Mouse (Mus musculus) hindbrain, embryonic 13.5 days (tissue): ENCODE results near the gene Syndig1. TPM values are rescaled to one million over a fixed set of nuclear protein-coding genes. Genes with fewer than 3 reads are reported as not detected.

ENCODE experiments used
- ATAC-seq: fragments of 200-750 bp; cut with Nextera tagmentation; 2 replicates; pipeline ENCODE4 v1.8.0; 2017; ENCODE audit warnings: moderate TSS enrichment; ENCODE audit not compliant: low FRiP score
- H3K27ac ChIP-seq: fragments of 300-500 bp; sonication (generic); 2 replicates; pipeline ENCODE4 v1.5.1; 2015; ENCODE audit warnings: inconsistent platforms, mild to moderate bottlenecking, moderate library complexity
- H3K27me3 ChIP-seq: fragments of 300-500 bp; sonication (generic); 2 replicates; pipeline ENCODE4 v1.6.1; 2015; ENCODE audit warnings: mild to moderate bottlenecking, inconsistent platforms
- H3K36me3 ChIP-seq: fragments of 300-500 bp; sonication (generic); 2 replicates; pipeline ENCODE4 v1.6.1; 2015; ENCODE audit warnings: mild to moderate bottlenecking, inconsistent platforms
- H3K4me1 ChIP-seq: fragments of 300-500 bp; sonication (generic); replicated peaks from 2 replicates; pipeline ENCODE4 v1.6.1; 2015; ENCODE audit warnings: inconsistent platforms
- H3K4me2 ChIP-seq: fragments of 300-500 bp; sonication (generic); 2 replicates; pipeline ENCODE4 v1.6.1; 2015; ENCODE audit warnings: inconsistent platforms, mild to moderate bottlenecking, moderate library complexity
- H3K4me3 ChIP-seq: fragments of 300-500 bp; sonication (generic); 2 replicates; pipeline ENCODE4 v1.5.1; 2015; ENCODE audit warnings: mild to moderate bottlenecking, inconsistent platforms
- H3K9ac ChIP-seq: fragments of 300-500 bp; sonication (generic); 2 replicates; pipeline ENCODE4 v1.6.1; 2015; ENCODE audit warnings: mild to moderate bottlenecking, inconsistent platforms
- H3K9me3 ChIP-seq: fragments of 300-500 bp; sonication (generic); 2 replicates; pipeline ENCODE4 v1.6.1; 2016; ENCODE audit warnings: inconsistent platforms
- WGBS: fragments of 180-500 bp; shearing (Covaris S2); methylation state at CpG from one replicate; pipeline ENCODE4 v1.1.7; 2015; 5-methylcytosine and 5-hydroxymethylcytosine counted together
- polyA plus RNA-seq: library from polyadenylated mRNA; unstranded; fragments of >200 nt; fragmentation: Nextera tagmentation; extraction: Ambion mirVana; gene quantifications from 2 replicates; pipeline ENCODE4 v1.2.1, GENCODE M21; 2015

The Syndig1 gene
- polyA plus RNA-seq, 1 experiment from 2014 or later: 26.2 TPM

GRCm38 (mm10) chr2:149896337-149896736, 67.3 kb downstream of the Syndig1 start:
- Histone ChIP-seq H3K4me3 (no peak overlapping the region), H3K27me3 (no peaks in the 10 kb centered on the region), H3K27ac (no peak overlapping the region), H3K4me2 (no peak overlapping the region), H3K9me3 (no peaks in the 10 kb centered on the region), H3K36me3 (no peaks in the 10 kb centered on the region), H3K4me1 (peaks cover 9% of the 10 kb centered on the region), H3K9ac (no peak overlapping the region)
- no peak for ATAC-seq
- WGBS: 87% methylated on average over 2 of the region's 2 CpGs

- ATAC-seq: 0 out of 2 replicates have a peak, but pooled peaks have one; percentile 7
- H3K4me2 ChIP-seq: no peak overlapping the region
- 91% methylated on average over 9 of the region's 9 CpGs for WGBS
- H3K9ac ChIP-seq: no peak overlapping the region
- H3K4me3 ChIP-seq: no peak overlapping the region
- no peaks in the 10 kb centered on the region for H3K27me3 ChIP-seq
- H3K36me3 ChIP-seq: no peaks in the 10 kb centered on the region
- H3K27ac ChIP-seq: no peak overlapping the region
- H3K4me1 ChIP-seq: no peaks in the 10 kb centered on the region
- H3K9me3 ChIP-seq: no peaks in the 10 kb centered on the region
Measured at GRCm38 (mm10) chr2:149899615-149900014, 70.6 kb downstream of the Syndig1 start.

- Histone ChIP-seq H3K4me3 (no peak overlapping the region), H3K27ac (no peak overlapping the region), H3K4me2 (no peak overlapping the region), H3K9me3 (no peaks in the 10 kb centered on the region), H3K27me3 (no peaks in the 10 kb centered on the region), H3K9ac (no peak overlapping the region), H3K4me1 (no peaks in the 10 kb centered on the region), H3K36me3 (no peaks in the 10 kb centered on the region)
- no peak for ATAC-seq
- 93% methylated on average over 1 of the region's 1 CpGs for WGBS
Measured at GRCm38 (mm10) chr2:149900606-149901005, 71.6 kb downstream of the Syndig1 start.

DNA sequence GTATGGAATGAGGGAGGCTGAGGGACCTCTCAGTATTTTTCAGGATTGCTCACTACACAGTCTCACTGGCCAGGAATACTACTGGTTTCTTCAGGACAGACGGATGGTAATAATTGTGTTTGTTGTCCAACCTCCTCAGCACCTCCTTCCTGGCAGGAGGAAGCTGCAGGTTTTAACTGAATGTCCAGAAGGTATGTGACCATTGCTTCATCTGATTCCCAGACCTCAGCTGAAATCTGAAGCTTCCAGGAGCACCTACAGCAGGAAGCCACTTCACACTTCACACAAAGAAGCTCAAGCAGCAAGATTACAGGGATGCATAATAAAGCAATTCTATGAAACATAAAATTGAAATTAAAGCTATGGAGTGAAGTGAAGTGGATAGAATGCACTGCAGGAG, 75.4 kb downstream of the Syndig1 start:
- Histone ChIP-seq H3K4me1 (no peaks in the 10 kb centered on the region), H3K9ac (no peak overlapping the region), H3K27ac (no peak overlapping the region), H3K4me3 (no peak overlapping the region), H3K27me3 (no peaks in the 10 kb centered on the region), H3K4me2 (no peak overlapping the region), H3K9me3 (no peaks in the 10 kb centered on the region), H3K36me3 (no peaks in the 10 kb centered on the region)
- 57% methylated on average over 1 of the region's 1 CpGs for WGBS
- ATAC-seq: no peak

GRCm38 (mm10) chr2:149906694-149907093, 77.7 kb downstream of the Syndig1 start:
- H3K9ac ChIP-seq: no peak overlapping the region
- WGBS: 86% methylated on average over 3 of the region's 3 CpGs
- H3K4me3 ChIP-seq: no peak overlapping the region
- no peak for ATAC-seq
- no peaks in the 10 kb centered on the region for H3K27me3 ChIP-seq
- no peaks in the 10 kb centered on the region for H3K4me1 ChIP-seq
- no peaks in the 10 kb centered on the region for H3K9me3 ChIP-seq
- H3K36me3 ChIP-seq: no peaks in the 10 kb centered on the region
- H3K27ac ChIP-seq: no peak overlapping the region
- no peak overlapping the region for H3K4me2 ChIP-seq

GRCm38 (mm10) chr2:149917162-149917561, 88.2 kb downstream of the Syndig1 start:
- H3K27ac ChIP-seq: no peak overlapping the region
- H3K27me3 ChIP-seq: no peaks in the 10 kb centered on the region
- H3K9ac ChIP-seq: no peak overlapping the region
- WGBS: 93% methylated on average over 3 of the region's 3 CpGs
- no peaks in the 10 kb centered on the region for H3K4me1 ChIP-seq
- H3K4me2 ChIP-seq: no peak overlapping the region
- no peaks in the 10 kb centered on the region for H3K36me3 ChIP-seq
- H3K4me3 ChIP-seq: no peak overlapping the region
- H3K9me3 ChIP-seq: no peaks in the 10 kb centered on the region
- no peak for ATAC-seq

DNA sequence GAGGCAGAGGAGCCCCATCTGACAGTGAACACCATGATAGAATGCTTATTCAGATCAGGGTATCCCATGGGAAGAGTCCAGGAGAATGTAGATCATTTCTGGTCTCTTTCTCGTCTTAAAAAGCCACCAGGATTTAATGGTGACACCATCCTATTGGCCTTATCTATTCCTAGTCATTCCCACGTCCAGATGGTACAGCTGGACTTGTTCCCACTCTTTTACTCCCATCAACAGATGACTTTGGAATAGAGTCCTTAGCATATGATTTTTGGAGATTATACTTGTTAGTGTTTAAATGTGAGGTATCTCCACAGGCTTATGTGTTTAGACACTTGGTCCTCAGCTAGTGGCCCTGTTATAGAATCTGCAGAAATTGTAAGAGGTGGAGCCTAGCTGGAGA, 94.5 kb downstream of the Syndig1 start:
- H3K27me3 ChIP-seq: no peaks in the 10 kb centered on the region
- H3K4me2 ChIP-seq: no peak overlapping the region
- 73% methylated on average over 2 of the region's 2 CpGs for WGBS
- no peak for ATAC-seq
- no peaks in the 10 kb centered on the region for H3K9me3 ChIP-seq
- no peak overlapping the region for H3K27ac ChIP-seq
- no peaks in the 10 kb centered on the region for H3K4me1 ChIP-seq
- no peak overlapping the region for H3K9ac ChIP-seq
- H3K4me3 ChIP-seq: no peak overlapping the region
- H3K36me3 ChIP-seq: no peaks in the 10 kb centered on the region

DNA sequence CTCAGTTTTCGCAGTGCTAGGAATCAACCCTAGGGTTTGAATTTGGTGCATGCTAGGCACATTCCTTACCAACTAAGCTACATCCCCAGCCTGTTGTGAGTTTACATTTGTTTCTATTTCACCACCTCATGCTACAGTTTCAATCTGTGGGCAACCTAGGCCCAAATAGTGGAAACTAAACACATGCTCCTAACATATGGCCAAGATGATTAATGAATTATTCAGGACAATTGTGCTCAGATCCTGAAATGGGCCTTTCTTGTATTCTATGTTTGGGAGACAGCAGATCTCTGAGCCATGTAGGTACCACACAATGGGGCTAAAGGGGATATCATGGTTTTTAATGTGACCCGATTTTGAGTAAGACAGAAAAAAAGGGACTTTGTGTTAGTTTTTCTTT, 96.9 kb downstream of the Syndig1 start:
- Histone ChIP-seq H3K9me3 (no peaks in the 10 kb centered on the region), H3K4me1 (no peaks in the 10 kb centered on the region), H3K36me3 (no peaks in the 10 kb centered on the region), H3K27me3 (no peaks in the 10 kb centered on the region), H3K27ac (no peak overlapping the region), H3K4me3 (no peak overlapping the region), H3K4me2 (no peak overlapping the region), H3K9ac (no peak overlapping the region)
- 82% methylated on average over 2 of the region's 2 CpGs for WGBS
- ATAC-seq: no peak

GRCm38 (mm10) chr2:149927001-149927400, 98.0 kb downstream of the Syndig1 start:
- Histone ChIP-seq H3K27me3 (no peaks in the 10 kb centered on the region), H3K27ac (no peak overlapping the region), H3K36me3 (no peaks in the 10 kb centered on the region), H3K4me1 (no peaks in the 10 kb centered on the region), H3K4me2 (no peak overlapping the region), H3K4me3 (no peak overlapping the region), H3K9me3 (no peaks in the 10 kb centered on the region), H3K9ac (no peak overlapping the region)
- no peak for ATAC-seq

DNA sequence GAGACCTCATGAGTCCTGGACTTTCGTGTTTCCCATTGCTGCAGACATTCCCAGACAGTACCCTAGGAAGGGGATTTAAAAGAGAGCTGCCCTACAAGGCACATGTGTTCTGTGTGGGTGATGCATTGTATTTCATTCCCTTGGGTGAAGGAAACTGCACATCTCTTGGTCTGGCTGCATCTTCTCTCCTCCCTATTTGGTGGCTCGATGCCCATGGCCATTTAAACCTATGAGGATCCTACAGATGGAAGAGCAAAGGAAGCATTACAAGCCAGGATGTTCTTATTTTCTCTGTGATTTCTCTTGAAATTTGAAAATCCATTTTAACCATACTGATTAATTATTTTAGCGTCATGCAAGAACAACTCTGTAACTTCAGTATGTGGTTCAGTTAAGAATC, 98.5 kb downstream of the Syndig1 start:
- Histone ChIP-seq H3K36me3 (no peaks in the 10 kb centered on the region), H3K9me3 (no peaks in the 10 kb centered on the region), H3K9ac (no peak overlapping the region), H3K27ac (no peak overlapping the region), H3K4me2 (no peak overlapping the region), H3K4me1 (no peaks in the 10 kb centered on the region), H3K27me3 (no peaks in the 10 kb centered on the region), H3K4me3 (no peak overlapping the region)
- no peak for ATAC-seq
- WGBS: 92% methylated on average over 3 of the region's 3 CpGs

GRCm38 (mm10) chr2:149929986-149930385, 101.0 kb downstream of the Syndig1 start:
- H3K4me2 ChIP-seq: no peak overlapping the region
- 0 out of 2 replicates have a peak, but pooled peaks cover 4% of the 10 kb centered on the region for H3K4me1 ChIP-seq
- H3K4me3 ChIP-seq: no peak overlapping the region
- no peaks in the 10 kb centered on the region for H3K27me3 ChIP-seq
- H3K36me3 ChIP-seq: no peaks in the 10 kb centered on the region
- H3K9ac ChIP-seq: no peak overlapping the region
- ATAC-seq: no peak
- H3K27ac ChIP-seq: no peak overlapping the region
- WGBS: 83% methylated on average over 5 of the region's 5 CpGs
- H3K9me3 ChIP-seq: no peaks in the 10 kb centered on the region

DNA sequence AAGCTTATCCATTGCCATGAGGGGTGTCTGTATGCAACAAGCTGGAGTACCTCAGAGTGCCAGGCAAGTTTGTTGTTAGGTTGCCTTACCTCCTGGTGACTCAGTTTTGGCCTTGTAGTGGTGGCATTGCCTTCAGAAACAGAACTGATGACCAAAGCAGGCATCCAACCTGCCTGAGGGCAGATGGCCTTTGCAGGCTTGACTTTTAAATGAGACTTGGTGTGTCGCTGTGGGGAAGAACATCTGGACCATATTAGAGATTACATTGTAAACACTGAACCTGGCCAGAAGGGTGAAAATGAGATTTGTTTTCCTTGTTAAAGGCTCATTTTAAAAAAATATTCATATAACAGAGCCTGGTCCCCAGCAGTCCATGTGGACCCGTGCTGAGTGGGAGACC, 102.1 kb downstream of the Syndig1 start:
- no peak overlapping the region for H3K4me3 ChIP-seq
- no peak overlapping the region for H3K4me2 ChIP-seq
- 0 out of 2 replicates have a peak, but pooled peaks cover 4% of the 10 kb centered on the region for H3K4me1 ChIP-seq
- H3K27ac ChIP-seq: no peak overlapping the region
- WGBS: 74% methylated on average over 2 of the region's 2 CpGs
- no peak overlapping the region for H3K9ac ChIP-seq
- H3K36me3 ChIP-seq: no peaks in the 10 kb centered on the region
- no peak for ATAC-seq
- H3K9me3 ChIP-seq: no peaks in the 10 kb centered on the region
- H3K27me3 ChIP-seq: no peaks in the 10 kb centered on the region

DNA sequence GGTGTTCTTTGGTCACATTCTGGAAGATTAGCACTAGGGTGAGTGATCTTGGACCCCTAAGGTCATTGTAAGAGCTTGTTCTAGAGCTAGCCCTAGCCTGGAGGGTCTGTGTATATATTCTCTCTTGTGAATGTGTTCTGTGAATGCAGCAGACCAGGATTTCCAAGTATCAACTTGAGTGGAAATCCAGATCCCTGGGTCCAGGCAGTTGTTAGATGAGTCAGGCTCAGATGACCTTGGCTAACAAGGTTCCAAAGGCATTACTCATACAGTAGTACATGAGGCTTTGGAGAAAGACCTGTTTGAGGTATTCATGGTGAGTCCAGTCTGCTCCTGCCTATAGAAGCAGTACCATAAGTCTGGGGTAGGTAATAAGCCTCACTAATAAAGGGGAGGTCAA, 103.1 kb downstream of the Syndig1 start:
- Histone ChIP-seq H3K9me3 (no peaks in the 10 kb centered on the region), H3K4me3 (no peak overlapping the region), H3K36me3 (no peaks in the 10 kb centered on the region), H3K27me3 (no peaks in the 10 kb centered on the region), H3K9ac (no peak overlapping the region), H3K27ac (no peak overlapping the region), H3K4me2 (no peak overlapping the region), H3K4me1 (0 out of 2 replicates have a peak, but pooled peaks cover 4% of the 10 kb centered on the region)
- ATAC-seq: no peak
